Mouse (Mus musculus) lung, postnatal 0 days (tissue): Measurements from ENCODE around the gene Pdxdc1. TPM values are rescaled to one million over a fixed set of nuclear protein-coding genes. Genes with fewer than 3 reads are reported as not detected.
"Not testable (repeated sequence)": the region's sequence is repeated elsewhere in the genome, so short reads cannot be mapped to it uniquely, and the experiment has no call there.

Experiments used
- ATAC-seq: fragments of 200-750 bp; cut with Nextera tagmentation; 2 replicates; pipeline ENCODE4 v1.8.0; 2017; ENCODE audit warnings: moderate library complexity
- DNase-seq: peaks from one replicate; pipeline ENCODE4 v3.0.0-alpha.2; 2016; ENCODE audit warnings: low spot score
- H3K27ac ChIP-seq: fragments of 300-500 bp; sonication (generic); 2 replicates; pipeline ENCODE4 v1.5.1; 2014; ENCODE audit warnings: antibody characterized with exemption, mild to moderate bottlenecking, low read length, mixed read lengths
- H3K27me3 ChIP-seq: fragments of 300-500 bp; sonication (generic); replicated peaks from 2 replicates; pipeline ENCODE4 v1.6.1; 2014; ENCODE audit warnings: low read length, mixed read lengths; ENCODE audit not compliant: insufficient read depth
- H3K36me3 ChIP-seq: fragments of 300-500 bp; sonication (generic); 2 replicates; pipeline ENCODE4 v1.6.1; 2014; ENCODE audit warnings: low read length, mixed read lengths; ENCODE audit not compliant: insufficient read depth
- H3K4me1 ChIP-seq: fragments of 300-500 bp; sonication (generic); 2 replicates; pipeline ENCODE4 v1.6.1; 2014; ENCODE audit warnings: antibody characterized with exemption, low read depth, low read length, mixed read lengths; ENCODE audit not compliant: insufficient read depth
- H3K4me2 ChIP-seq: fragments of 300-500 bp; sonication (generic); replicated peaks from 2 replicates; pipeline ENCODE4 v1.6.1; 2014; ENCODE audit warnings: low read depth, mild to moderate bottlenecking, low read length, moderate library complexity, mixed read lengths
- H3K4me3 ChIP-seq: fragments of 300-500 bp; sonication (generic); 2 replicates; pipeline ENCODE4 v1.5.1; 2014; ENCODE audit warnings: low read depth, low read length
- H3K9ac ChIP-seq: fragments of 300-500 bp; sonication (generic); replicated peaks from 2 replicates; pipeline ENCODE4 v1.6.1; 2014; ENCODE audit warnings: low read depth, mild to moderate bottlenecking
- H3K9me3 ChIP-seq: fragments of 300-500 bp; sonication (generic); 2 replicates; pipeline ENCODE4 v1.6.1; 2016; ENCODE audit warnings: low read length, mixed read lengths
- CTCF ChIP-seq: IDR thresholded peaks from 2 replicates; pipeline ENCODE4 v1.5.1; 2016; ENCODE audit warnings: antibody characterized with exemption, mild to moderate bottlenecking
- EP300 ChIP-seq: IDR thresholded peaks from 2 replicates; pipeline ENCODE4 v1.6.1; 2016; ENCODE audit warnings: antibody characterized with exemption, mild to moderate bottlenecking, control low read depth
- WGBS: fragments of 180-500 bp; shearing (Covaris S2); extraction: QIAGEN DNeasy Blood & Tissue Kit; methylation state at CpG from one replicate; pipeline ENCODE4 v1.1.7; 2014; 5-methylcytosine and 5-hydroxymethylcytosine counted together
- microRNA-seq: library from miRNA; unstranded; fragments of <30 nt; microRNA quantifications from one replicate; pipeline ENCODE4, GENCODE M21; 2016
- polyA plus RNA-seq: library from polyadenylated mRNA; unstranded; fragments of >200 nt; fragmentation: Nextera tagmentation; extraction: Ambion mirVana; gene quantifications from 2 replicates; pipeline ENCODE4 v1.2.1, GENCODE M21; 2015

Pdxdc1 gene
- polyA plus RNA-seq, 1 experiment from 2014 or later: 57.0 TPM

DNA sequence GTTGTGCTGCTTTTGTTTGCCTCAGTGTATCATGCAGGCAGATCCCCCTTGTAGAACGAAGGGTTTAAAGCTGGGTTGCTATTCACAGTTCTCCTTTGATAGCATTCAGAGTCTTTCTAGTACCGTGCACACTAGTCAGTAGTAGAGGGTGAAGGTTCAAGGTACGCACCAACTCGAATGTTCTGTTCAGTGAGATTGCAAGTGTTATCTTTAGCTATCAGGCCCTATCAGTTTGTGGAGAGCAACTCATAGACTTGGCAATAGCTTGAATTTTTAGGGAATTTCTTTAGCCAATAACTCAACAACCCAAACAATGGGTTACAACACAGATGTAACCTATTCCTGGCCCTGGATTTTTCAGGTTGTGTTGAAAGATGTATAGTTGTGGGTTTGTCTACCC lies 101.7 kb downstream of the Pdxdc1 start:
- Histone ChIP-seq H3K27me3 (no peaks in the 10 kb centered on the region), H3K36me3 (peaks cover 37% of the 10 kb centered on the region), H3K4me2 (no peak overlapping the region), H3K9ac (no peak overlapping the region), H3K9me3 (no peaks in the 10 kb centered on the region), H3K4me1 (no peaks in the 10 kb centered on the region), H3K27ac (no peak overlapping the region), H3K4me3 (no peak overlapping the region)
- no peak for DNase-seq
- ATAC-seq: no peak
- 98% methylated on average over 4 of the region's 4 CpGs for WGBS
- no peak for TF ChIP-seq CTCF
- TF ChIP-seq EP300: no peak

- Histone ChIP-seq H3K4me3 (no peak overlapping the region), H3K4me1 (no peaks in the 10 kb centered on the region), H3K27me3 (no peaks in the 10 kb centered on the region), H3K4me2 (no peak overlapping the region), H3K27ac (no peak overlapping the region), H3K9me3 (no peaks in the 10 kb centered on the region), H3K9ac (no peak overlapping the region), H3K36me3 (peaks cover 55% of the 10 kb centered on the region)
- TF ChIP-seq CTCF (no peak), EP300 (no peak)
- ATAC-seq: no peak
- WGBS: 87% methylated on average over 5 of the region's 5 CpGs
- no peak for DNase-seq
Observed at GRCm38 (mm10) chr16:13796746-13797175, 106.2 kb downstream of the Pdxdc1 start.

DNA sequence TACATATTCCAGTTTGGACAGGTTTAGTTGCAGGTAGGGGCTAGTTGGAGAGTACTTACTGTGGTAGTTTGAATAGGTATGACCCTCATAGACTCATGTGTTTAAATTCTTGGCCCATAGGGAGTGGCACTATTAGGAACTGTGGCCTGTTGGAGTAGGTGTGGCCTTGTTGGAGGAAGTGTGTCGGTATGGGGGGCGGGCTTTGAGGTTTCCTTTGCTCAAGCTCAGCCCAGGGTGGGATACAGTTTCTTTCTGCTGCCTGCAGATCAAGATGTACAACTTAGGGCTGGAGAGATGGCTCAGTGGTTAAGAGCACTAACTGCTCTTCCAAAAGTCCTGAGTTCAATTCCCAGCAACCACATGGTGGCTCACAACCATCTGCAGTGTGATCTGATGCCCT lies 109.5 kb downstream of the Pdxdc1 start:
- not testable (repeated sequence) for H3K27ac ChIP-seq, H3K27me3 ChIP-seq, H3K4me2 ChIP-seq, H3K9me3 ChIP-seq, DNase-seq, H3K4me3 ChIP-seq, ATAC-seq, H3K4me1 ChIP-seq, H3K9ac ChIP-seq
- H3K36me3 ChIP-seq: peaks cover 42% of the 10 kb centered on the region
- 88% methylated on average over 2 of the region's 2 CpGs for WGBS

- Histone ChIP-seq H3K4me1 (peaks cover 6% of the 10 kb centered on the region; the same call in 1 of the 2 replicates), H3K9me3 (no peaks in the 10 kb centered on the region), H3K27me3 (no peaks in the 10 kb centered on the region), H3K4me3 (no peak overlapping the region), H3K9ac (no peak overlapping the region), H3K4me2 (no peak overlapping the region), H3K27ac (no peak overlapping the region), H3K36me3 (peaks cover 21% of the 10 kb centered on the region)
- DNase-seq (no peak), ATAC-seq (no peak)
- 77% methylated on average over 3 of the region's 3 CpGs for WGBS
- no peak for TF ChIP-seq CTCF
- TF ChIP-seq EP300: no peak
Observed at GRCm38 (mm10) chr16:13785932-13786331, 117.0 kb downstream of the Pdxdc1 start.

Small RNA genes within 50 kb of the gene (microRNA-seq; reads per million reads assigned to microRNA genes)
- not detected for gene Gm27734

Other genes starting within 250 kb of the Pdxdc1 start
- 25.0 and 28.5 TPM in 2 replicates for gene Parn, start 235.0 kb downstream of the Pdxdc1 start, polyA plus RNA-seq
- 33.3 and 33.4 TPM in 2 replicates for gene Bfar, start 231.3 kb downstream of the Pdxdc1 start, polyA plus RNA-seq
- gene 3110001I22Rik, start 231.2 kb downstream of the Pdxdc1 start, polyA plus RNA-seq: 2.8 and 3.1 TPM in 2 replicates
- gene Pla2g10, start 172.1 kb downstream of the Pdxdc1 start, polyA plus RNA-seq: 1.5 and 1.7 TPM in 2 replicates
- gene Rrn3, start 122.4 kb downstream of the Pdxdc1 start, polyA plus RNA-seq: 28.1 TPM in 2 replicates
- gene Ntan1, start 84.3 kb downstream of the Pdxdc1 start, polyA plus RNA-seq: 135 and 141 TPM in 2 replicates
- gene Mpv17l, start within 50 bp of the Pdxdc1 start, polyA plus RNA-seq: 8.0 and 11.9 TPM in 2 replicates
- 0.42 TPM in 1 of 2 replicates, not detected in the other for gene 2900011O08Rik, start 83.5 kb upstream of the Pdxdc1 start, polyA plus RNA-seq
- not detected in 2 replicates for gene Ifitm7, start 83.8 kb upstream of the Pdxdc1 start, polyA plus RNA-seq